Mouse (Mus musculus): ENCODE data around the gene Ercc2.
A peak's percentile ranks its signal among the peaks of the same experiment; 100 is the strongest.

The Ercc2 gene

DNA sequence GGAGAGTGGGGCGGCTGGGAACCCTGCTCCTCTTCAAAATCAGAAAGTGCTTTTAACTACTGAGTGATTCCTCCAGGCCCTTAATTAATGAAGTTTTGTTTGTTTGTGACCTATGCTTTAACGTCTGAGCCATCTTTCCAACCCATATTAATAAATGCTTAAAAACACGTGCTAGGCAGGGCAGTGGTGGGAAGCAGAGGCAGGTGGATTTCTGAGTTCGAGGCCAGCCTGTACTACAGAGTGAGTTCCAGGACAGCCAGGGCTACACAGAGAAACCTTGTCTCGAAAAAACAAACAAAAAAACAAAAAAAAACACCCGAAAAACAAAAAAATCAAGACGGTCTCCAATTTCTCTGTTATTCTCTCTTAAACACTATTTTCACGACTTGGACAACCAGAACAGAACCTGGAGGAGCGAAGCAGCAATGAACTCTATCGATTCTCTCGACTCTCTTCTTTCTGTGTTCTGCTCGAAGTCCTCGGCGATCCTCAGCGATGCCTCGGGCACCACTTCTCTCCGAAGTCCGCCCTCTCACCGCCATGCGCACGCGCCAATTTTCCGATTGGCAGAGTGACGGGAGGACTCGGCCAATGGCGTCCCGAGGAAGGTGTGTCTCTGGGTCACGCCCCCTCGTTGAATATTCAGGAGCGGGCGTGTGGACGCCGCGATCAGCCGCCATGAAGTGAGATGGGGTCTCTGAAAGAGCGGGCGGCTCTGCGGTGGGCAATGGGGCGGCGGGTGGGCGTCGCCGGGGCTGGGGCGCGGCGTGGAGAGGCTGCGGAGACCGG lies at the start of gene Ercc2:
Gene Ercc2 (plus strand): TSS at position 634 of the 789 bp plus-strand sequence.
- DNase-seq (ENCODE audit: inconsistent age in 2 of 2, low spot score in 1 of 2): peak; percentile 99

DNA sequence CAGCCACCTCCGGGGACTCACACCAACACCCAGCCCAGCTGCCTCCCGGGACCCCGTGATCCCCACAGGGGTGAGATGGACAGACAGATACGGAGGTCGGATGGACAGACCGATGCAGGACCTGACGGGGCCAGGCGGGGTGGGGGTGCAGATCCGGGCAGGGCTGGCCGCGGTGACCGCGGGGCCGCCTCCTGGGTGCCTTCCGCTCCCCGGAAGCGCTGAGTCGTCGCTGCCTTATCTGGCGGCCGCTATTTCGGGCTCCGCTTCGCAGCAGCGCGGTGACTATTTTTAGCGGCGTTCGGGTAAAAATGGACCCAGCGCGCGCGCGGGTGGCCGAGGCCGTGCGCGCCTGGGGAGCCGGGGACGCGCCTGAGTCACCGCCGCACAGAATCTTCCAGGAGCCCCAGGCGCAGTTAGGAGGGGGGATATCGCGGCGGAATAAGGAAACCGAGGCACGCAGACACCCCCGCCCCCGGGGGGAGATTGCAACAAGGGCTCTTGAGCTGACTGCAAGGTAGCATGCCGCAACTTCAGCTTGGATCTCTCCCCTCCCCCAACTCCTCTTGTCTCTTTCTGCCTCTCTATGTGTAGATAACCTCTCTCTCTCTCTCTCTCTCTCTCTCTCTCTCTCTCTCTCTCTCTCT lies 49.0 kb upstream of the Ercc2 start:
- DNase-seq (ENCODE audit: inconsistent age in 2 of 2, low spot score in 1 of 2): peak; percentile 88 to 95

- peak in 1 of 2 experiments; percentile 60 for DNase-seq (ENCODE audit: inconsistent age in 2 of 2, low spot score in 1 of 2)
Measured at GRCm38 (mm10) chr7:19335583-19335982, 46.2 kb upstream of the Ercc2 start.

- no peak for DNase-seq (ENCODE audit: inconsistent age in 2 of 2, low spot score in 1 of 2)
Measured at GRCm38 (mm10) chr7:19337122-19337521, 44.7 kb upstream of the Ercc2 start.

DNA sequence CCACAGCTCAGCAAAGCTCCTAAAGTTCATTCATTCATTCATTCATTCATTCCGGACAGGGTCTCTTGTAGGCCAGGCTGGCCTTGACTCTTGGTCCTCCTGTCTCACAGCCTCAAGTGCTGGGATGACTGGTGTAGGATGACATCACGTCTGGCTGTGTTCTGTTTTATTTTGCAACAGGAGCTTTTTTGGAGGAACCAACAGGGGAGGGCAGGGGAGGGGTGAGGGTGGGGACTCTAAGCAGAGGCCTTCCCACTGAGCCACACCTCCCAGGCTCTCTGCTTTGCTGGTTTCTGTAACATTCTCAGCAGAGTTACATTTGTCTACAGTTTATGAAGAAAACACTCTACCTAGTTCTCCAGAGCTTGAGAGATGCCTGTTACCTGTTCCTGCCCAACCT lies 43.8 kb upstream of the Ercc2 start:
- DNase-seq (ENCODE audit: inconsistent age in 2 of 2, low spot score in 1 of 2): peak in 1 of 2 experiments; percentile 54

- DNase-seq (ENCODE audit: inconsistent age in 2 of 2, low spot score in 1 of 2): no peak
Measured at GRCm38 (mm10) chr7:19338596-19338995, 43.2 kb upstream of the Ercc2 start.

- DNase-seq (ENCODE audit: inconsistent age in 2 of 2, low spot score in 1 of 2): no peak
Measured at GRCm38 (mm10) chr7:19341250-19341649, 40.6 kb upstream of the Ercc2 start.

GRCm38 (mm10) chr7:19341761-19342409 lies 39.9 kb upstream of the Ercc2 start:
- DNase-seq (ENCODE audit: inconsistent age in 2 of 2, low spot score in 1 of 2): peak in 1 of 2 experiments; percentile 73

GRCm38 (mm10) chr7:19342481-19343027 lies 39.3 kb upstream of the Ercc2 start:
- DNase-seq (ENCODE audit: inconsistent age in 2 of 2, low spot score in 1 of 2): peak; percentile 82 to 95

GRCm38 (mm10) chr7:19343210-19343808 lies 38.5 kb upstream of the Ercc2 start:
- DNase-seq (ENCODE audit: inconsistent age in 2 of 2, low spot score in 1 of 2): peak; percentile 72 to 91

DNA sequence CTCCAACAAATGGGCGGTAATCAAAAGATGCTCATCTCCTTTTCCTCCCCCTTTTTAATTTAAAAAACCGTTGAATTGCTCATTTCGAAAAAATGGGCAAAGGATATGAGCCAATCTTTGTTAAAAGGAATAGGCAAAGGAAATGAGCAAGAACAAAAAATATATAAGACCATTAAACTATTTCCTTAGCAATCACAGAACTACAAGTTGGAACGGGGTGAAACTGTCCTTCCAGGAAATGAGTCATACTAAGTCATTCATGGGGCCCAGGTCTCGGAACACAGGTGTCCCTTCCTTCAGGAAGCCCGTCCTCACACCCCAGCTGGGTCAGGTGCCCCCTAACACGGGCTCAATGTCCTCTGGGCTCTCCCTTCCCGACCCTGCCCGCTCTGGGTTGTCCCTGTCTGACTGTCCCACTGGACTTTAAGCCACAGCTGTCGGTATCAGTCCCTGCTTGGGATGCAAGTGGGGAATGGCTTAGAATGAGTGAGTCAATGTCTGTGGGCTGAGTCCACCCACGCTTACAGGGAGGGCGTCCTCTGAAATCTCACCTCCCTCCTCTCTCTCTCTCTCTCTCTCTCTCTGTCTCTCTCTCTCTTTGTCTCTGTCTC lies 37.5 kb upstream of the Ercc2 start, which contains the start of gene Ercc1:
Gene Ercc1 (plus strand): TSS at position 542 of the 611 bp plus-strand sequence.
- no peak for DNase-seq (ENCODE audit: inconsistent age in 2 of 2, low spot score in 1 of 2)

- DNase-seq (ENCODE audit: inconsistent age in 2 of 2, low spot score in 1 of 2): peak; percentile 96 to 97
Measured at GRCm38 (mm10) chr7:19344938-19345471, 36.8 kb upstream of the Ercc2 start.

DNA sequence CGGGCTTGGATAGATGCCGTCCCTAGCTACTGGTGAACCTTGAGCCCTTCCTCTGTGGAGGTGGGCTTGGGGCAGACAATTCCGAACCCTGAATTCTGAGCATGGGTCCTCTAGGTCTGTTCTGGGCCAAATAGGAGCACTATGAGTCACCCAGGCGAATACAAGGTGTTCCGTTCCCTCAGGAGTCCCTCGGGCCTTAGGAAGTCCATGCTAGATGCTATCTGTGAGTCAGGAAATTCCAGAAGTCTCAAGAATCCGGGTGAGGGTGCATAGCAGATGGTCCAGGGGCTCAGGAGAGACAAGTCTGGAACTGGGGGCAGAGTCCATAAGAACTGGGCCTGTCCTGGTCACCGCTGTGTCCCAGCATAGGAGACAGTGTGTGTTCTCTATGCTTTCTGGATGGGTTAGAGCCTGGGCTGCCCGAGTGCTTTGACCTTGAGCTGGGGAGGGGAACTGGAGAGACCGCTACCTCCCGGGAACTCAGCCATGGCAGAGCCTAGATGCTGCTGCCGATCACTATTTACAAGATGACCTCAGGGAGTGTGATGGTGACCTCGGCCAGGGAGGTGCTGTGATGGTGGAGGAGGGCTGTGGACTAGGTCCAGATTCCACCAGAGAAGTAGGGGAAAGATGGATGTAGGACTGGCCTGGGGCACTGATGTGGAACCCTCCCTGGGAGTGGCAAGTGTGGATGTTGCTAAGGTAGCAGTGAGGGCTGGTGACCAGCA lies 32.5 kb upstream of the Ercc2 start:
- DNase-seq (ENCODE audit: inconsistent age in 2 of 2, low spot score in 1 of 2): no peak

GRCm38 (mm10) chr7:19350221-19350620 lies 31.6 kb upstream of the Ercc2 start:
- DNase-seq (ENCODE audit: inconsistent age in 2 of 2, low spot score in 1 of 2): no peak

DNA sequence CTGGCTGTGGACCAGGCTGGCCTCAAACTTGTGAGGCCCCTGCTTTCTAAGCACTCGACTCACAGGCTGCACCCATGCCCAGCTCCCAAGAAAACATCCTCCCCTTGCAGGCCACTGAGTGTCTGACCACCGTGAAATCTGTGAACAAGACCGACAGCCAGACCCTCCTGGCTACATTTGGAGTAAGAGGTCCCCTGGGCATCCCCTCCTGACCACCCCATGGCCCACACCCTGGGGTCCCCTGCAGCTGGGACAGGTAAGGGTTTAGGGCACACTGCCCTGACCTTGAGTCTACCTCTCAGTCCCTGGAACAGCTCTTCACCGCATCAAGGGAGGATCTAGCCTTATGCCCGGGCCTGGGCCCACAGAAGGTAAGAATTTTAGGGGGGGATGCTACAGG lies 26.8 kb upstream of the Ercc2 start:
- DNase-seq (ENCODE audit: inconsistent age in 2 of 2, low spot score in 1 of 2): no peak

DNA sequence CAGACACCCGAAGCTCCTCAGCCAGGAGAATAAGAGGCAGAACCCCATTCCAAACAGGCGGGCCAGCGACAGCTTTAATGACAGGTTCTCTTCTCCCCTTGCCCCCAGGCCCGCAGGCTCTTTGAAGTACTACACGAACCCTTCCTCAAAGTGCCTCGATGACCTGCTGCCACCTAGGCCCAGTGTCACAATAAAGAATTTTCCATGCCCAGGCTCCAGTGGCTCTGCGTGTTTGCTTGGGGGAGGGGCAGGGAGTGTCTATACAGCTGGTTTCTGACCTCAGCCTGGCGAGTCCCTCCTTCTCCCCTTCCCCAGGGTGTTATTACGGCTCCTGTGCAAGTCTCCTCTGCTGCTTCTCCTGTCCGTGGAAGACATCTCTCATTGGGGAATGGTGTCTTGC lies 25.5 kb upstream of the Ercc2 start:
- no peak for DNase-seq (ENCODE audit: inconsistent age in 2 of 2, low spot score in 1 of 2)

GRCm38 (mm10) chr7:19357381-19358375 lies 24.1 kb upstream of the Ercc2 start:
- DNase-seq (ENCODE audit: inconsistent age in 2 of 2, low spot score in 1 of 2): peak in 1 of 2 experiments; percentile 45

GRCm38 (mm10) chr7:19358634-19359033 lies 23.2 kb upstream of the Ercc2 start:
- DNase-seq (ENCODE audit: inconsistent age in 2 of 2, low spot score in 1 of 2): peak in 1 of 2 experiments; percentile 62
